Mouse (Mus musculus): ENCODE measurements at regions not wholly inside any gene's neighbourhood (a gene's known extent, or its start where the extent isn't known, plus 50 kb on each side); places are given as distances from the start of the nearest gene placed in this dataset.

GRCm38 (mm10) chr4:9124586-9125232 is 885.9 kb upstream of the Car8 start:
- Histone ChIP-seq H3K4me1 (peaks cover 11% of the 10 kb centered on the region), H3K9me3 (replicated peaks) (no peaks in the 10 kb centered on the region), H3K27ac (no peak overlapping the region), H3K36me3 (no peaks in the 10 kb centered on the region), H3K27me3 (ENCODE audit: low read depth, poor library complexity, severe bottlenecking) (no peaks in the 10 kb centered on the region), H3K4me3 (no peak overlapping the region)
- DNase-seq (ENCODE audit: low spot score) = no peak
- WGBS = 93% methylated on average over 4 of the region's 4 CpGs

GRCm38 (mm10) chr4:9124109-9124508 is 885.3 kb upstream of the Car8 start:
- no peak overlapping the region for H3K4me3 ChIP-seq
- peaks cover 11% of the 10 kb centered on the region for H3K4me1 ChIP-seq
- no peaks in the 10 kb centered on the region for H3K27me3 ChIP-seq (ENCODE audit: low read depth, poor library complexity, severe bottlenecking)
- H3K27ac ChIP-seq = no peak overlapping the region
- no peaks in the 10 kb centered on the region for H3K36me3 ChIP-seq
- 68% methylated on average over 5 of the region's 5 CpGs for WGBS
- DNase-seq (ENCODE audit: low spot score) = no peak
- H3K9me3 ChIP-seq (replicated peaks) = no peaks in the 10 kb centered on the region

GRCm38 (mm10) chr4:9123396-9124031 is 884.7 kb upstream of the Car8 start:
- peaks cover 12% of the 10 kb centered on the region for H3K4me1 ChIP-seq
- H3K27me3 ChIP-seq (ENCODE audit: low read depth, poor library complexity, severe bottlenecking) = no peaks in the 10 kb centered on the region
- DNase-seq (ENCODE audit: low spot score) = no peak
- WGBS = 57% methylated on average over 9 of the region's 9 CpGs
- H3K9me3 ChIP-seq (replicated peaks) = no peaks in the 10 kb centered on the region
- no peak overlapping the region for H3K27ac ChIP-seq
- H3K4me3 ChIP-seq = no peak overlapping the region
- H3K36me3 ChIP-seq = no peaks in the 10 kb centered on the region

DNA sequence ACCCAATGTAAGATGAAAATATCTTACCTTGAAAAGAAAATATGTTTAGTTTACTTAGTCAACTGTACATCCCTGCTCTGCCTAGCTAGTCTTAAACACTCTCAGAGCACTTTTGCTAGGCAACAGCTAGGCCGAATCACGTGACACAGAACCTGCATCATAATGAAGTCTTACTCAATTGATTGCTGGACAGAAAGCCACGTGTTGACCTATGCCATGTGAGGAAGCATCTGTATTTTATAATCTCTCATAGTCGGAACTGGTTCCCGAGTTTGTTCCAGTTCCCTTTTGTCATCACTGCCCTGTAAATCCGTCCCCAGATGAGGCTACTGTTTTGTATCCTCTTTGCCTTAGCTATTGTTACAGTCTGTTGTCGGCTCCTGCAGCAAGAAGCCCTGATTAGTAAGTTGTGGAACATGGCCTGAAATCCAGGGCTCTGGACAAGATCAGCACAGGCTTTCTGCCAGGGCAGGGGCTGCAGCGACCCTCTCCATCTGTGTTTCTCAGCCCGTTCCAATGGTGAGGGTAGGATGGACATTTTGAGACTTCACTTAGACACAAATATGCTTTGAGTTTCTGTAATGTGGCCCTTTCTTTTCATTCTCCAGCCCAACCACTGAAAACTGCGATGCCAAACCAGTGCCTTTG is 883.9 kb upstream of the Car8 start:
- H3K4me1 ChIP-seq = peaks cover 20% of the 10 kb centered on the region
- no peaks in the 10 kb centered on the region for H3K27me3 ChIP-seq (ENCODE audit: low read depth, poor library complexity, severe bottlenecking)
- DNase-seq (ENCODE audit: low spot score) = no peak
- H3K4me3 ChIP-seq = no peak overlapping the region
- H3K27ac ChIP-seq = no peak overlapping the region
- H3K36me3 ChIP-seq = no peaks in the 10 kb centered on the region
- H3K9me3 ChIP-seq (replicated peaks) = no peaks in the 10 kb centered on the region
- 78% methylated on average over 10 of the region's 10 CpGs for WGBS

DNA sequence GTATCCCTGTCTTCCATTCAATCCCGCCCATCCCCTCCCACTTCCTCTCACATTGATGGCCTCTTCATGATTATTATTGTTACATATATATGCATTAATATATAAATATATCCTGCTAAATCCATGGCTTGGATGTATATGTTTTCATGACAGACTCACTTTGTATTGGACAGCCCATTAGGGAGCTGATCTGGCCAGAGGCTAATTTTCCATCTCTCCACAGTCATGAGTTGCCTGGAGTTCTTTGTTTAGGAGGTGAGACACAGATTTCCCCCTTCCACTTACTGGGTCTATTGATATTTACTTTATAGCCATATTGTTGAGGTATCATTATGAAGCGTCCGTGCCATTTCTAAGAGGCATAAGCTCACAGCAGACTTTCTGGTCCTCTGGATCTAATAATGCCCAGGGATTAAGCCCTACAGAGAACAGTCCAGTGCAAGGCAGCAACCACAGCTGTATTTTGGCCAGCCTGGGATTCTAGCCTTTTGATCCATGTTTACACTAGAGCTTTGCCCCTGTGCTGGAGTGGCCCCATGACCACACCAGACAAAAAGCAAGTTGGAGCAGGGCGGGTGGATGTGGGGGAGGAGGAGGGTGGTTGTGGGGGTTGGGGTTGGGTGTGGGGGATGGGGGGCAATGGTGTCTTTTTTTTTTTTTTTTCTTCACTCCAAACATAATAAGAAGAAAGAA is 878.3 kb upstream of the Car8 start:
- 51% methylated on average over 4 of the region's 4 CpGs for WGBS
- Histone ChIP-seq H3K36me3 (no peaks in the 10 kb centered on the region), H3K4me1 (peaks cover 21% of the 10 kb centered on the region), H3K27ac (0 out of 2 replicates have a peak overlapping the region, but pooled peaks have one; percentile 20), H3K4me3 (no peak overlapping the region), H3K9me3 (replicated peaks) (no peaks in the 10 kb centered on the region), H3K27me3 (ENCODE audit: low read depth, poor library complexity, severe bottlenecking) (no peaks in the 10 kb centered on the region)
- no peak for DNase-seq (ENCODE audit: low spot score)

GRCm38 (mm10) chr4:9115874-9116273 is 877.0 kb upstream of the Car8 start:
- no peak for DNase-seq (ENCODE audit: low spot score)
- H3K27ac ChIP-seq = no peak overlapping the region
- H3K4me1 ChIP-seq = peaks cover 21% of the 10 kb centered on the region
- no peaks in the 10 kb centered on the region for H3K9me3 ChIP-seq (replicated peaks)
- H3K27me3 ChIP-seq (ENCODE audit: low read depth, poor library complexity, severe bottlenecking) = no peaks in the 10 kb centered on the region
- no peaks in the 10 kb centered on the region for H3K36me3 ChIP-seq
- H3K4me3 ChIP-seq = no peak overlapping the region
- WGBS = 19% methylated on average over 7 of the region's 7 CpGs

- Histone ChIP-seq H3K9me3 (replicated peaks) (no peaks in the 10 kb centered on the region), H3K4me1 (peaks cover 21% of the 10 kb centered on the region), H3K4me3 (no peak overlapping the region), H3K36me3 (no peaks in the 10 kb centered on the region), H3K27me3 (ENCODE audit: low read depth, poor library complexity, severe bottlenecking) (no peaks in the 10 kb centered on the region), H3K27ac (no peak overlapping the region)
- 94% methylated on average over 5 of the region's 5 CpGs for WGBS
- no peak for DNase-seq (ENCODE audit: low spot score)
These were observed 875.1 kb upstream of the Car8 start for GRCm38 (mm10) chr4:9113982-9114381.

DNA sequence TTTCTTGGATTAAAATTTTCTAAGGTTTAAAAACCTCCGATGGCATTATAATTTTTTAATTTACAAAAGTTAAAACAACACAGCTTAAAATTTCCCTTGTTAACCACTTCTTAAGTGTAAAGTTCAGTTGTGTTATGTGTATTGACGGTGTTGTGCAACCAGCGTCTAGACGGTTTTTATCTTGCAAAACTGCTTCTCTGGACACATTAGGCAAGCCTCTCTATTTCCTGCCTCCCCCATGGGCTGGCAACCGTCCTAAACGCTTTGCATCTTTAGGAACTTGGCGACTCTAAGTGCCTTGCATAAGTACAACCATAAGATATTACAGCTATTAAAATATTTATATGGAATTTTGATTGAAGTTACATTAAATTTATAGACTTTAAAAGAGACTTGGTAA is 871.5 kb upstream of the Car8 start:
- H3K36me3 ChIP-seq = no peaks in the 10 kb centered on the region
- H3K4me1 ChIP-seq = no peaks in the 10 kb centered on the region
- H3K9me3 ChIP-seq (replicated peaks) = no peaks in the 10 kb centered on the region
- H3K27me3 ChIP-seq (ENCODE audit: low read depth, poor library complexity, severe bottlenecking) = no peaks in the 10 kb centered on the region
- 91% methylated on average over 7 of the region's 7 CpGs for WGBS
- DNase-seq (ENCODE audit: low spot score) = no peak
- no peak overlapping the region for H3K27ac ChIP-seq
- no peak overlapping the region for H3K4me3 ChIP-seq

- DNase-seq (ENCODE audit: low spot score) = no peak
- Histone ChIP-seq H3K27ac (no peak overlapping the region), H3K4me3 (no peak overlapping the region), H3K36me3 (no peaks in the 10 kb centered on the region), H3K9me3 (replicated peaks) (no peaks in the 10 kb centered on the region), H3K27me3 (ENCODE audit: low read depth, poor library complexity, severe bottlenecking) (no peaks in the 10 kb centered on the region), H3K4me1 (peaks cover 9% of the 10 kb centered on the region; the same call in 1 of the 2 replicates)
- WGBS = 87% methylated on average over 14 of the region's 14 CpGs
These were observed 868.5 kb upstream of the Car8 start for GRCm38 (mm10) chr4:9107295-9107694.

DNA sequence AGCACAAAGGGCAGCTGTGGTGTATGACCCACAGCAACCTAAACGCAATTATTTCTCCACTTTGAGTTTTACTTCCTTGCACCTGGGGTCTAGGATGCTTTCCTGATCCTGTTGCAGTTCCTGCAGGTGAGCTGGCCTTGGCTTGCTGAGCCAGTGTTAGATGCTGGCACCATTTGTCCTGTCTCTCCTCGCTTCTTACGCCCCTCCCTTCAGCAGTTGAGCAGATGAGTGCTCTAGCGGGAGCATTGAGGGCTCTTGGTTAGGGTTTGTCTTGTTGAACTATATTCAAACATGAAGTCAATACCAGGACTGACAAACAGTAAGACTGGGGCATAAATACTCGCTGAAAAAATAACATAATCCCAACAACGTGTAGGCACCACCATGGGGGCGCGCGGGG is 867.9 kb upstream of the Car8 start:
- no peak overlapping the region for H3K27ac ChIP-seq
- WGBS = 88% methylated on average over 9 of the region's 9 CpGs
- H3K36me3 ChIP-seq = no peaks in the 10 kb centered on the region
- DNase-seq (ENCODE audit: low spot score) = no peak
- H3K4me3 ChIP-seq = no peak overlapping the region
- H3K4me1 ChIP-seq = peaks cover 9% of the 10 kb centered on the region; the same call in 1 of the 2 replicates
- no peaks in the 10 kb centered on the region for H3K9me3 ChIP-seq (replicated peaks)
- no peaks in the 10 kb centered on the region for H3K27me3 ChIP-seq (ENCODE audit: low read depth, poor library complexity, severe bottlenecking)

DNA sequence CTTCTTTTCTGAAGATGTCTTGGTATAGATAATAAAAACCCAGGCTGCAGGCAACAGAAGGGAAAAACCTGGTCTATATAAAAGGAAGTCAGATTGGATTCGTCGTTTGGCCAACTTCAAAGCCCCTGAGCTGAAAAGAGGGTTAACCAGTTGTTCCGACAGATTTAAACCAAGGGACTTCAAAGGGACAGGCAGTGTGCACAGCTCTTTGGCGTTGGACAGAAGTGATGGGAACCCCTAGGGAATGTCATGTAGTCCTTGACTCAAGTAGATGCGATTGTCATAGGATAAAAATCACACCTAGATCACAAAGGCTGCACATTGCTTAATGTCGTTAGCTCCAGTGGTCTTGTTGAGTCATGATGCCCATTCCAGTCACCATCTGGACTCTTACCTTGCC is 865.8 kb upstream of the Car8 start:
- DNase-seq (ENCODE audit: low spot score) = no peak
- Histone ChIP-seq H3K4me3 (no peak overlapping the region), H3K36me3 (no peaks in the 10 kb centered on the region), H3K27me3 (ENCODE audit: low read depth, poor library complexity, severe bottlenecking) (no peaks in the 10 kb centered on the region), H3K4me1 (peaks cover 9% of the 10 kb centered on the region; the same call in 1 of the 2 replicates), H3K27ac (no peak overlapping the region), H3K9me3 (replicated peaks) (no peaks in the 10 kb centered on the region)
- WGBS = 42% methylated on average over 6 of the region's 6 CpGs

DNA sequence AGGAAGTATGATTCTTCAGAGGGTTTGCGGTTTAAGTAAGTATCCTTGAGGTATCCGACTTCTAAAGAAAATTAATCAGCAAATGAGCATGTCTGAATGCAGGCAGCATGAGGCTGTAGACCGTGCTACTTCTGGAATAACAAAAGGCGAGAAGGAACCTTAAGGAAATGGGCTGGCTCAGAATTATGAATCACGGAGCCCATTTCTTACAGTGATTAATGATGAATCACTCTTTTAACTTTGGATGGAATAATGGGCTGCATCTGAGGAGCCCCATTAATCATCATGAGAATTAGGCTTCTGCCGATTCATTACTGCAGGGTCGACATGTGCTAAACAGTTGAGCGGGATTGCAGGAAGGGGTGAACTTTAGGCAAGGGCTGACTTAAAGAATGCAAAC is 865.1 kb upstream of the Car8 start:
- H3K4me1 ChIP-seq = peaks cover 9% of the 10 kb centered on the region; the same call in 1 of the 2 replicates
- no peaks in the 10 kb centered on the region for H3K9me3 ChIP-seq (replicated peaks)
- no peak overlapping the region for H3K27ac ChIP-seq
- DNase-seq (ENCODE audit: low spot score) = no peak
- H3K4me3 ChIP-seq = no peak overlapping the region
- WGBS = 56% methylated on average over 8 of the region's 8 CpGs
- no peaks in the 10 kb centered on the region for H3K27me3 ChIP-seq (ENCODE audit: low read depth, poor library complexity, severe bottlenecking)
- no peaks in the 10 kb centered on the region for H3K36me3 ChIP-seq
